Mouse (Mus musculus) lung, postnatal 0 days (tissue): ENCODE measurements at regions not wholly inside any gene's neighbourhood (a gene's known extent, or its start where the extent isn't known, plus 50 kb on each side); places are given as distances from the start of the nearest gene placed in this dataset.

Experiments used
- CTCF ChIP-seq: IDR thresholded peaks from 2 replicates; pipeline ENCODE4 v1.5.1; 2016; ENCODE audit warnings: antibody characterized with exemption, mild to moderate bottlenecking
- EP300 ChIP-seq: IDR thresholded peaks from 2 replicates; pipeline ENCODE4 v1.6.1; 2016; ENCODE audit warnings: antibody characterized with exemption, mild to moderate bottlenecking, control low read depth

DNA sequence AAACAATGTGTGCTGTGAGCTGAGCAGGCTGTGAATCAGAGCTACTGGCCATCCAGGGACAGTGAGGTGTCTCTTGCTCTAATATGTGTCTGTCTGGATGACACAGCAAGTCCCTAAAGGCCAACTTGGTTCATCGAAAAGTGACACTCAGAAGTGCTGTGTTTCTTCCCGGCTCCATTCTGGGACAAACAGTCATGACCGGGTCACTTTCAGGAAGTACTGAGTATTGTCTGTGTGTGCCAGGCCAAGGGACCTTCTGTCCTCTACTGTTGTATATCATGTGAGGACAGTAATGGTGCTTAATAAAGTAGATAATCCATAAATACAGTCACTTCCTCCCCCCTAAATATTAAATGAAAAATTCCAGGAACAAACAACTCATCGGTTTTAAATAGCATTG, 87.2 kb upstream of the Cd93 start:
- TF ChIP-seq CTCF = no peak
- peak; percentile 98 for TF ChIP-seq EP300
